Mouse (Mus musculus) adrenal gland, adult 2 months (tissue): ENCODE data around the gene Tmem18. TPM values are rescaled to one million over a fixed set of nuclear protein-coding genes. Genes with fewer than 3 reads are reported as not detected.

ENCODE experiments used
- microRNA-seq, 2 experiments: library from miRNA; unstranded; fragments of <30 nt; microRNA quantifications; one replicate each; pipeline ENCODE4 v1.2.0; 2021
- polyA plus RNA-seq: library from polyadenylated mRNA; depleted of rRNA; stranded (reverse); fragments of >200 nt; gene quantifications from 2 replicates; pipeline ENCODE4 v1.2.3, GENCODE M21; 2012; rRNA removed
- total RNA-seq, 2 experiments: library from RNA; stranded (reverse); gene quantifications; 2 replicates each; pipeline ENCODE4 v1.2.3; 2021

Tmem18 gene
- total and polyA plus RNA-seq, 3 experiments = 7.9 to 21.1 (median 16.1) TPM

Small RNA genes lying within 50 kb of the gene (microRNA-seq; reads per million reads assigned to microRNA genes)
- 0 reads per million in 2 experiments for gene Gm25243

Other genes starting within 250 kb of the Tmem18 start
- gene Sntg2, start 211.1 kb upstream of the Tmem18 start, total RNA-seq = 1 to 10 TPM in 1 of 2 experiments, under 1 TPM in 1; 0.76 to 1.1 TPM
- gene Sntg2, start 211.1 kb upstream of the Tmem18 start, polyA plus RNA-seq = 0.54 and 1.0 TPM in 2 replicates